Mouse (Mus musculus): ENCODE data around the gene Osbp2. TPM values are rescaled to one million over a fixed set of nuclear protein-coding genes. Genes with fewer than 3 reads are reported as not detected.
A peak's percentile ranks its signal among the peaks of the same experiment; 100 is the strongest.

The Osbp2 gene
- total and polyA plus RNA-seq, 2 experiments from 2014 or later = 30.8 to 63.2 TPM

- Histone ChIP-seq H3K36me3 (ENCODE audit: insufficient read depth) (peaks cover 9% of the 10 kb centered on the region; the same call in 1 of the 2 replicates), H3K27ac (ENCODE audit: low read depth, low read length) (peak within 1 kb of the TSS; percentile 82), H3K4me2 (ENCODE audit: low read depth) (peak within 1 kb of the TSS; percentile 88), H3K4me3 (ENCODE audit: low read depth, low read length) (peak within 1 kb of the TSS; percentile 52), H3K4me1 (ENCODE audit: insufficient read depth) (peaks cover 8% of the 10 kb centered on the region), H3K27me3 (ENCODE audit: insufficient read depth, low read length) (no peaks in the 10 kb centered on the region), H3K9me3 (ENCODE audit: low read length) (no peaks in the 10 kb centered on the region), H3K9ac (peak within 1 kb of the TSS; percentile 68)
- ATAC-seq (peak; percentile 99), DNase-seq (peak; percentile 97)
- TF ChIP-seq CTCF (IDR thresholded peaks at IDR 0.05; ENCODE audit: low read depth) = no peak
- WGBS = 2% methylated on average over 46 of the region's 46 CpGs
Observed at GRCm38 (mm10) chr11:3894406-3895281, 30.9 kb upstream of the Osbp2 start, which contains the start of the genes 4921536K21Rik and Dusp18. Gene 4921536K21Rik, minus strand, starts transcription at chr11:3895098. Gene Dusp18, plus strand, starts transcription at chr11:3895240.

- ATAC-seq = no peak
- DNase-seq = no peak
- H3K9ac ChIP-seq = no peak overlapping the region
- H3K36me3 ChIP-seq (ENCODE audit: insufficient read depth) = peaks cover 9% of the 10 kb centered on the region; the same call in 1 of the 2 replicates
- H3K27me3 ChIP-seq (ENCODE audit: insufficient read depth, low read length) = no peaks in the 10 kb centered on the region
- WGBS = 80% methylated on average over 6 of the region's 6 CpGs
- no peak overlapping the region; the same call in 1 of the 2 replicates for H3K4me3 ChIP-seq (ENCODE audit: low read depth, low read length)
- H3K9me3 ChIP-seq (ENCODE audit: low read length) = no peaks in the 10 kb centered on the region
- no peak for TF ChIP-seq CTCF (IDR thresholded peaks at IDR 0.05; ENCODE audit: low read depth)
- no peak overlapping the region; the same call in 1 of the 2 replicates for H3K27ac ChIP-seq (ENCODE audit: low read depth, low read length)
- H3K4me2 ChIP-seq (ENCODE audit: low read depth) = peak overlapping the region; percentile 88
- peaks cover 8% of the 10 kb centered on the region for H3K4me1 ChIP-seq (ENCODE audit: insufficient read depth)
Observed at GRCm38 (mm10) chr11:3893970-3894369, 30.3 kb upstream of the Osbp2 start.

DNA sequence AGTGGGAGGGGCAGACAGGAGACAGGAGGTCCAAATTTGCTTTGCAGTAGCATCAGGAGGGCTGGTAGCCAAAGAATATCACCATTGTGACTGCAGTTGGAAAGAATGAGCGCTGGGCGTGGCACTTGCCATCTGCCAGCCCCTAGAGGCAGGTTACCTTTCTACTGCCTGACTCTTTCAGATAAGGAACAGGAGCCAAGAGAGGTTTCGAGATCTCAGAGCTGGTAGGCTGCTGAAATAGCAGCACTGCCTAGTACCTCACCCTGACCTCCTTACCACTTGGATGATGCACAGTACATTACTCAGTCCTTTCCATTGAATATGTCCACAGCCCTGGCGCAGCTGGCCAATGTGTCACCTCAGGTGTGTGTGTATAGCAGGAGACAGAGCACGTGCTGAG, 23.6 kb upstream of the Osbp2 start:
- no peak for TF ChIP-seq CTCF (IDR thresholded peaks at IDR 0.05; ENCODE audit: low read depth)
- Histone ChIP-seq H3K4me3 (ENCODE audit: low read depth, low read length) (no peak overlapping the region), H3K27ac (ENCODE audit: low read depth, low read length) (no peak overlapping the region), H3K9ac (no peak overlapping the region), H3K9me3 (ENCODE audit: low read length) (no peaks in the 10 kb centered on the region), H3K36me3 (ENCODE audit: insufficient read depth) (no peaks in the 10 kb centered on the region), H3K4me2 (ENCODE audit: low read depth) (no peak overlapping the region), H3K27me3 (ENCODE audit: insufficient read depth, low read length) (no peaks in the 10 kb centered on the region), H3K4me1 (ENCODE audit: insufficient read depth) (no peaks in the 10 kb centered on the region)
- WGBS = 67% methylated on average over 5 of the region's 5 CpGs
- DNase-seq = no peak
- no peak for ATAC-seq

DNA sequence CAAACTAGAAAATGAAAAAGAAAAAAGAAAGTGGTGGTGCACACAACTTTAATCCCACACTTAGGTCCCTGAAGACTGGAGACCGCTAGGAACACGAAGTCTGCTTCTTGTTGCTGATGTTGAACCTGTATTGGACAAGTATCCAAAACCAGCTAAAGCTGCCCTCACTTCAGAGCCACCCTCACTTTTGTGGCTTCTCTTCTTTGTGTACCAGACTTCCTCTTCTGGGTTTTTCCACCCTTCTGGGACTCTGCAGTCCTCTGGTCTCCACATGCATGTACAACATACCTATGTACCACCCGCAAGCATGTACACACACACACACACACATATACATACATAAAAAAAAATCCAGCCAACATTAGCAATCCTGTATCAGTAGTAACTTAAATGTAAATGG, 20.0 kb upstream of the Osbp2 start:
- no peak overlapping the region for H3K9ac ChIP-seq
- H3K27ac ChIP-seq (ENCODE audit: low read depth, low read length) = no peak overlapping the region
- DNase-seq = no peak
- TF ChIP-seq CTCF (IDR thresholded peaks at IDR 0.05; ENCODE audit: low read depth) = no peak
- H3K9me3 ChIP-seq (ENCODE audit: low read length) = no peaks in the 10 kb centered on the region
- H3K4me2 ChIP-seq (ENCODE audit: low read depth) = no peak overlapping the region
- no peaks in the 10 kb centered on the region for H3K4me1 ChIP-seq (ENCODE audit: insufficient read depth)
- WGBS = 87% methylated on average over 3 of the region's 3 CpGs
- ATAC-seq = no peak
- no peak overlapping the region for H3K4me3 ChIP-seq (ENCODE audit: low read depth, low read length)
- H3K36me3 ChIP-seq (ENCODE audit: insufficient read depth) = no peaks in the 10 kb centered on the region
- no peaks in the 10 kb centered on the region for H3K27me3 ChIP-seq (ENCODE audit: insufficient read depth, low read length)

DNA sequence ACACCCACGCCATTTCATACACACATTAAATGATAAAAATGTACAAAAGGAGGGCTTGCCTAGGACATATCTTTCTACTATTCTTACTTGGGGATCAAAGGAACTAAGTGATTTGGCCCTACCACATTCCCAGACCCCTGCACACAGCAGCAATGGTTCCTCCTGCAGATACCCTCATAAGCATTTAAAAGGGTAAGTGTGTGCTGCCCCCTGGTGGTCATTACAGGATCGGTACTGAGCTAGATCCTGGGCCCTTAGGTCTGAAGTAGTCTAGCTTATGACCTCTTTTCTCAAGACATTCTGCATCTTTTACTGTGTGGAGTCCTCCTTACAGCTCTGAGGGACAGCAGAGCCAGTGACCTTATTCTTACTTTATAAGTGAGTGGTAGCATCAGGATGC, 16.1 kb upstream of the Osbp2 start:
- ATAC-seq = peak; percentile 71

DNA sequence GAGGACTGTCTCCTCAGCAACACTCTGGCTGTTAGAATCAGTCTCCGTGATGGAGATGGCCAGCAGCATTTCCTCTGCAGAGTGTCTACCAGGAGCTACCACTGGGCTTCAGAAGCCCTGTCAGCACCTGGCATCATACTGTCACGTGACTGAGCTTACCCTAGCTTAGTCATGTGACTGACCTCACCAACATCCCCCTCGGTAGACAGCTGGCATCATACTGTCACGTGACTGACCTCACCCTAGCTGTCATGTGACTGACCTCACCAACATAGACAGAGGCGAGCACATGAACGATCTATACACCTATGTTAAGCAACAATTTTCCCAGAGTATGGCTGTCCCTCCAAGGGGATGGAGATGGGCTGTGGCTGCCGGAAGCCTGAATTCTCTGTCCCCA, 15.0 kb upstream of the Osbp2 start:
- H3K27ac ChIP-seq (ENCODE audit: low read depth, low read length) = no peak overlapping the region
- no peak for ATAC-seq
- no peak for DNase-seq
- no peaks in the 10 kb centered on the region for H3K27me3 ChIP-seq (ENCODE audit: insufficient read depth, low read length)
- TF ChIP-seq CTCF (IDR thresholded peaks at IDR 0.05; ENCODE audit: low read depth) = no peak
- H3K4me2 ChIP-seq (ENCODE audit: low read depth) = no peak overlapping the region
- no peak overlapping the region for H3K4me3 ChIP-seq (ENCODE audit: low read depth, low read length)
- H3K36me3 ChIP-seq (ENCODE audit: insufficient read depth) = no peaks in the 10 kb centered on the region
- no peaks in the 10 kb centered on the region for H3K9me3 ChIP-seq (ENCODE audit: low read length)
- H3K4me1 ChIP-seq (ENCODE audit: insufficient read depth) = no peaks in the 10 kb centered on the region
- 79% methylated on average over 7 of the region's 7 CpGs for WGBS
- no peak overlapping the region for H3K9ac ChIP-seq

More for the DNA sequence above, 16.1 kb upstream of the Osbp2 start:
- Histone ChIP-seq H3K36me3 (ENCODE audit: insufficient read depth) (no peaks in the 10 kb centered on the region), H3K27me3 (ENCODE audit: insufficient read depth, low read length) (no peaks in the 10 kb centered on the region), H3K9ac (no peak overlapping the region), H3K9me3 (ENCODE audit: low read length) (no peaks in the 10 kb centered on the region), H3K27ac (ENCODE audit: low read depth, low read length) (no peak overlapping the region), H3K4me2 (ENCODE audit: low read depth) (no peak overlapping the region), H3K4me1 (ENCODE audit: insufficient read depth) (no peaks in the 10 kb centered on the region), H3K4me3 (ENCODE audit: low read depth, low read length) (no peak overlapping the region)
- TF ChIP-seq CTCF (IDR thresholded peaks at IDR 0.05; ENCODE audit: low read depth) = peak; percentile 78
- WGBS = 40% methylated on average over 2 of the region's 2 CpGs
- DNase-seq = peak; percentile 69

- H3K4me1 ChIP-seq (ENCODE audit: insufficient read depth) = no peaks in the 10 kb centered on the region
- H3K27me3 ChIP-seq (ENCODE audit: insufficient read depth, low read length) = no peaks in the 10 kb centered on the region; the same call in 1 of the 2 replicates
- H3K27ac ChIP-seq (ENCODE audit: low read depth, low read length) = no peak overlapping the region
- H3K9me3 ChIP-seq (ENCODE audit: low read length) = no peaks in the 10 kb centered on the region
- H3K9ac ChIP-seq = no peak overlapping the region
- DNase-seq (no peak), ATAC-seq (no peak)
- no peak for TF ChIP-seq CTCF (IDR thresholded peaks at IDR 0.05; ENCODE audit: low read depth)
- 66% methylated on average over 6 of the region's 6 CpGs for WGBS
- no peak overlapping the region for H3K4me3 ChIP-seq (ENCODE audit: low read depth, low read length)
- no peaks in the 10 kb centered on the region for H3K36me3 ChIP-seq (ENCODE audit: insufficient read depth)
- no peak overlapping the region for H3K4me2 ChIP-seq (ENCODE audit: low read depth)
Observed at GRCm38 (mm10) chr11:3876419-3876818, 12.7 kb upstream of the Osbp2 start.
